Mouse (Mus musculus) brain, adult 10 weeks (tissue): ENCODE results near the gene 4933416C03Rik. TPM values are rescaled to one million over a fixed set of nuclear protein-coding genes. Genes with fewer than 3 reads are reported as not detected.

Experiments
- polyA plus RNA-seq: library from polyadenylated mRNA; stranded (reverse); fragments of 350-450 nt; fragmentation: Illumina TruSeq; extraction: RNeasy Lipid Tissue Mini Kit (QIAGEN cat#74804); gene quantifications from one replicate; pipeline ENCODE4 v1.2.3, GENCODE M21; 2015; ENCODE audit warnings: low read depth, low replicate concordance

4933416C03Rik gene
- polyA plus RNA-seq, result not detected

GRCm38 (mm10) chr10:116113867-116114474 is at the start of gene 4933416C03Rik:
TSS of gene 4933416C03Rik (minus strand) at chr10:116113917.

Other genes with a start within 250 kb of the 4933416C03Rik start
- 12.3 TPM for gene Ptprr, start 95.7 kb downstream of the 4933416C03Rik start, polyA plus RNA-seq
- gene Ptprb, start 161.6 kb upstream of the 4933416C03Rik start, polyA plus RNA-seq, result 11.4 TPM